Mouse (Mus musculus): Measurements from ENCODE around the gene Bglap. TPM values are rescaled to one million over a fixed set of nuclear protein-coding genes. Genes with fewer than 3 reads are reported as not detected.
"Not testable (repeated sequence)": the region's sequence is repeated elsewhere in the genome, so short reads cannot be mapped to it uniquely, and the experiment has no call there.

Bglap gene
- 1.6 TPM in 1 of 2 replicates, not detected in the other for polyA plus RNA-seq (2012; rRNA removed)

GRCm38 (mm10) chr3:88384364-88384763 is at the start of gene Bglap:
Bglap (minus strand) TSS chr3:88384464.
- WGBS = 78% methylated on average over 5 of the region's 5 CpGs
- H3K4me3 ChIP-seq (ENCODE audit: low read depth, low read length) = no peak within 1 kb of the TSS
- no peak for TF ChIP-seq POLR2A (IDR thresholded peaks at IDR 0.05; ENCODE audit: low read depth, low read length)
- no peak for TF ChIP-seq CTCF (IDR thresholded peaks at IDR 0.05; ENCODE audit: extremely low read depth, insufficient read length, insufficient replicate concordance, low read depth, low read length)
- no peaks in the 10 kb centered on the region for H3K36me3 ChIP-seq (ENCODE audit: control insufficient read depth, insufficient read depth, low read length)
- H3K27ac ChIP-seq (ENCODE audit: insufficient read depth, low read depth, low read length) = no peak within 1 kb of the TSS
- H3K4me1 ChIP-seq (ENCODE audit: control insufficient read depth, insufficient read depth, insufficient read length, low read length) = no peaks in the 10 kb centered on the region; the same call in 1 of the 2 replicates
- H3K27me3 ChIP-seq (ENCODE audit: control insufficient read depth, insufficient read depth, low read length) = 0 out of 2 replicates have a peak, but pooled peaks cover 2% of the 10 kb centered on the region

- not testable (repeated sequence) for H3K27ac ChIP-seq (ENCODE audit: insufficient read depth, low read depth, low read length); H3K36me3 ChIP-seq (ENCODE audit: control insufficient read depth, insufficient read depth, low read length); H3K27me3 ChIP-seq (ENCODE audit: control insufficient read depth, insufficient read depth, low read length); H3K4me3 ChIP-seq (ENCODE audit: low read depth, low read length); H3K4me1 ChIP-seq (ENCODE audit: control insufficient read depth, insufficient read depth, insufficient read length, low read length)
- 77% methylated on average over 8 of the region's 8 CpGs for WGBS
Observed at GRCm38 (mm10) chr3:88428639-88429038, 44.4 kb upstream of the Bglap start.

DNA sequence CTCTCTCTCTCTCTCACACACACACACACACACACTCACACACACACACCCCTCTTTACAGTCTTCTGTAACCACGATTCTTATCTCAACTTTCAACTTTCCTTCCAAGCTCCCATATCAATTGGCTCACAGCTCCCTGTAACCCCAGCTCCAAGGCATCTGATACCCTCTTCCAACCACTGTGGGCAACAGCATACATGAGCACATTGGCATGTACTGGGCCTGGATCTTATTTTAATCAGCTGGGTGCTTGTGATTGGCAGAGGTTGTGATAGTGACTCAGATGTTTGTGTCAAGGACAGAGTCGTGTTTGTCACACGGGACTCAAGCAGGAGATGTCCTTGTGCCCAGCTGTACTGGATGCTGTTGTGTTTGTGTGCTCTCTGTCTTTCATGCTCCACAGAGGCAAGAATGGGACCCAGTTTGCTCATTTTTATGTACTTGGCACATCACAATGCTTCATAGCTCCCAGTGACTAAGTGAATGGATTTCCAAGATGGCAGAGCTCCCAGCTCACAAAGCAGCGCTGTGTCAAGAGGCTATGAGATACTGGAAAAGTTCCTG is 43.2 kb upstream of the Bglap start:
- Histone ChIP-seq H3K4me3 (ENCODE audit: low read depth, low read length) (no peak overlapping the region), H3K27ac (ENCODE audit: insufficient read depth, low read depth, low read length) (peak overlapping the region; percentile 86), H3K27me3 (ENCODE audit: control insufficient read depth, insufficient read depth, low read length) (no peaks in the 10 kb centered on the region), H3K4me1 (ENCODE audit: control insufficient read depth, insufficient read depth, insufficient read length, low read length) (peaks cover 10% of the 10 kb centered on the region; the same call in 1 of the 2 replicates), H3K36me3 (ENCODE audit: control insufficient read depth, insufficient read depth, low read length) (no peaks in the 10 kb centered on the region)
- 54% methylated on average over 4 of the region's 4 CpGs for WGBS
- TF ChIP-seq CTCF (IDR thresholded peaks at IDR 0.05; ENCODE audit: extremely low read depth, insufficient read length, insufficient replicate concordance, low read depth, low read length) = no peak
- TF ChIP-seq POLR2A (IDR thresholded peaks at IDR 0.05; ENCODE audit: low read depth, low read length) = no peak

DNA sequence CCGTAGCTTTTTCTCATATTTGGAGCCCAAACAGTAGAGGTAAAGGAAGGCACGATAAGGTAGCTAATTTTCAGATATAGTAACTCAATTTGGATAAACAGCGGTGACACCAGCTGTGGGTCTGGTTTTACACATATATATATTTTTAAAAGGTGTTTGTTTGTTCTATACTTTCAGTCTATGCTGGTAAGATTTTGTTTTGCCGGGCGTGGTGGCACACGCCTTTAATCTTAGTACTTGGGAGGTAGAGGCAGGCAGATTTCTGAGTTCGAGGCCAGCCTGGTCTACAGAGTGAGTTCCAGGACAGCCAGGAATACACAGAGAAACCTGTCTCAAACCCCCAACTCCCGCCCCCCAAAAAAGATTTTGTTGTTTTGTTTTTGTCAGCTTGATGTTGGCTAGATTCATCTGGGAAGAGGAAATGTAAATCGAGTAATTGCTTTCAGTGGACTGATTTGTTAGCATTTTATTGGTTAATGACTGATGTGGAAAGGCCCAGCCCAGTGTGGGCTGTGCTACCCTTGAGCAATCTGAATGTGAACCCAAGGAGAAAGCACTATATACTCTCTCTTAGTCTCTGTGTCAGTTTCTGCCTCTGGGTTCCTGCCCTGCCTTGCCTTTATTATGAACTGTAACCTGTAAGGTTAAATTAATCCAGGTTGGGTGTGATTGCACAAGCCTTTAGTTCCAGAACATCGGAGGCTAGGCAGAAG is 41.6 kb upstream of the Bglap start:
- Histone ChIP-seq H3K27me3 (ENCODE audit: control insufficient read depth, insufficient read depth, low read length) (no peaks in the 10 kb centered on the region), H3K27ac (ENCODE audit: insufficient read depth, low read depth, low read length) (peak overlapping the region; percentile 77; the same call in 1 of the 2 replicates), H3K36me3 (ENCODE audit: control insufficient read depth, insufficient read depth, low read length) (peaks cover 3% of the 10 kb centered on the region), H3K4me1 (ENCODE audit: control insufficient read depth, insufficient read depth, insufficient read length, low read length) (peaks cover 24% of the 10 kb centered on the region; the same call in 1 of the 2 replicates), H3K4me3 (ENCODE audit: low read depth, low read length) (no peak overlapping the region)
- WGBS = 41% methylated on average over 10 of the region's 10 CpGs
- TF ChIP-seq POLR2A (IDR thresholded peaks at IDR 0.05; ENCODE audit: low read depth, low read length) (no peak), CTCF (IDR thresholded peaks at IDR 0.05; ENCODE audit: extremely low read depth, insufficient read length, insufficient replicate concordance, low read depth, low read length) (no peak)

- TF ChIP-seq POLR2A (IDR thresholded peaks at IDR 0.05; ENCODE audit: low read depth, low read length) (no peak), CTCF (IDR thresholded peaks at IDR 0.05; ENCODE audit: extremely low read depth, insufficient read length, insufficient replicate concordance, low read depth, low read length) (no peak)
- Histone ChIP-seq H3K4me1 (ENCODE audit: control insufficient read depth, insufficient read depth, insufficient read length, low read length) (peaks cover 24% of the 10 kb centered on the region; the same call in 1 of the 2 replicates), H3K27ac (ENCODE audit: insufficient read depth, low read depth, low read length) (peak overlapping the region; percentile 89), H3K4me3 (ENCODE audit: low read depth, low read length) (no peak overlapping the region), H3K27me3 (ENCODE audit: control insufficient read depth, insufficient read depth, low read length) (no peaks in the 10 kb centered on the region), H3K36me3 (ENCODE audit: control insufficient read depth, insufficient read depth, low read length) (peaks cover 9% of the 10 kb centered on the region)
- 3% methylated on average over 2 of the region's 2 CpGs for WGBS
Observed at GRCm38 (mm10) chr3:88425330-88425689, 41.0 kb upstream of the Bglap start.

DNA sequence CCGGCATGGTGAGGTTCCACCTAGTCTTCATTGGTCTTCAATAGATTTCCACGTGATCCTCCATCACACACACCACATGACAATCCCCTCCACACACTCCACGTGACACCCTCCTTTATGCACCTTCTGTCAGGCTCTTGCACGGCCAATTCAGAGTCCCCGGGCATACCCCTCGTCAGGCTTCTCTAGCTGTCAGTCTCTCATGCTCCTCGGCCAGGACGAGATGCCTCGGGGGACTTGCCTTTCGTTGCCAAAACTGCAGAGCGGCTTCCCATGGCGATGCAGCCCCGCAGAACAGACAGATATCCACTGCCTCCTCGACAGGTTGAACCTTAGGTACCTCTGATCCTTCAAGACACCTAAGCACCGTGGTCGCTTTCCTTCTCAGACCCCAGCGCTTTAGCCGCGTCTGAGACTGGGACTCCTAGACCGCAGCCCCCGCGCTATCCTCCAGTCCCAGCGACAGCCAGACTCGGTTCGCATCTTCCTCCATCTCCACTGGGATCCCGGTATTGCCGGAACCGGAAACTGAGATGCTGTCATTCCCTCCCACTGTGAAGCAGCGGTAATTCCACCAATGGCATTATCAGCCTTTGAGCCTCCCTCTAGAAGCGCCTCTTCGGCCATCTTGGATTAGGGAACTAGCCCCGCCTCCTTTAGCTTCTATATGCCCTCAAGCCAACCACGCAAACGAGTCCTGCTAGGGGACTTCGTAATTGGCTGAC is 40.5 kb upstream of the Bglap start, which contains the start of gene Slc25a44:
Slc25a44 (minus strand) TSS at position 535 of the 725 bp plus-strand sequence.
- peak; percentile 72 for TF ChIP-seq POLR2A (IDR thresholded peaks at IDR 0.05; ENCODE audit: low read depth, low read length)
- no peak for TF ChIP-seq CTCF (IDR thresholded peaks at IDR 0.05; ENCODE audit: extremely low read depth, insufficient read length, insufficient replicate concordance, low read depth, low read length)

More for the DNA sequence above, 40.5 kb upstream of the Bglap start, which contains the start of gene Slc25a44:
- Histone ChIP-seq H3K4me3 (ENCODE audit: low read depth, low read length) (peak within 1 kb of the TSS; percentile 79), H3K4me1 (ENCODE audit: control insufficient read depth, insufficient read depth, insufficient read length, low read length) (peaks cover 24% of the 10 kb centered on the region; the same call in 1 of the 2 replicates), H3K36me3 (ENCODE audit: control insufficient read depth, insufficient read depth, low read length) (peaks cover 14% of the 10 kb centered on the region), H3K27me3 (ENCODE audit: control insufficient read depth, insufficient read depth, low read length) (no peaks in the 10 kb centered on the region), H3K27ac (ENCODE audit: insufficient read depth, low read depth, low read length) (peak within 1 kb of the TSS; percentile 89)
- WGBS = under 1% methylated on average over 35 of the region's 35 CpGs
